In the genomic region with DNA sequence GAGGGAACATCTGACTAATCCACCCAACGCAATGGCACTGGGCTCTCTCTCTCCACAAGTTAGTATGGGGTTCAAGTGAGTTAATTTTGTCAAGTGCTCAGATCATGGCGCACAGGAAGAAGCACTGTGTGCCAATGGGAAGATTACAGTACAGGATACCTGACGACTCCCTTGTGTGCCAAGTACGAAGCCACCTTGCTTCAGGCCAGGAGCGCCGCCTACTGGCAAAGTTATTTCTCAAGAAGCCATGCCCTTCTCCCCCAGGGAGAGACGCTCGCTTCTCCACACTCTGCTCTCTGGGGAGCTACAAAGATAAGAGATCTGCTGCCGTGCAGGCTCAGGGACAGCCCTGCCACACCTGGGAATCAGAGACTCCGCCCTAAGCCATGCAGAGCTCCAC, we compare ENCODE assay signal across 9 mouse cellular contexts. TPM values are rescaled to one million over a fixed set of nuclear protein-coding genes. Genes with fewer than 3 reads are reported as not detected.
DNase-seq lines count a peak whose midpoint lies in the region; ATAC-seq lines count a peak whose summit lies in the region.
"Had no signal": no experiment of that assay in that cellular context is flagged by ENCODE, and none has a peak within 500 bp of the region (broad histone marks: within the 10 kb centered on the region; RNA-seq: fewer than 3 reads in every experiment).

No protein-coding gene starts in this region.

- no peaks in the 10 kb centered on the region; the same call in 1 of the 2 replicates for H3K36me3 ChIP-seq in midbrain, embryonic 11.5 days (ENCODE audit: control insufficient read depth, insufficient read depth, low read length)

- H3K4me2 ChIP-seq in midbrain, embryonic 11.5 days: no peak overlapping the region

- peak; percentile 48 for DNase-seq in left cerebral cortex, postnatal 4 days
- no peak for DNase-seq in left cerebral cortex, postnatal 36 days (ENCODE audit: low spot score in 2 of 2)
- peak; percentile 45 for DNase-seq in NIH3T3 (ENCODE audit: low read depth)
- peak; percentile 68 for DNase-seq in brain, adult 2 months (ENCODE audit: low read depth, low spot score)
- peak; percentile 50 for DNase-seq in heart, postnatal 4 days
- DNase-seq in midbrain, embryonic 11.5 days (ENCODE audit: low spot score, missing footprints): no peak

- WGBS in midbrain, embryonic 11.5 days: 13% methylated on average over 10 of the region's 10 CpGs

- H3K27me3 ChIP-seq in midbrain, embryonic 11.5 days (ENCODE audit: control insufficient read depth, insufficient read depth, low read length): peaks cover 20% of the 10 kb centered on the region

- H3K27ac ChIP-seq in midbrain, embryonic 11.5 days (ENCODE audit: low read depth, low read length): no peak overlapping the region

- H3K9me3 ChIP-seq in midbrain, embryonic 11.5 days (ENCODE audit: control insufficient read depth, low read length): no peaks in the 10 kb centered on the region

- intact Hi-C loops in left cerebral cortex, postnatal 4 days (cut with DNase I): no loop called here
- intact Hi-C loops in left cerebral cortex, postnatal 36 days (cut with DNase I): no loop called here

- no peak overlapping the region for H3K9ac ChIP-seq in midbrain, embryonic 11.5 days (ENCODE audit: low read length)

- peaks cover 37% of the 10 kb centered on the region for H3K4me1 ChIP-seq in midbrain, embryonic 11.5 days (ENCODE audit: control insufficient read depth, insufficient read depth, low read length)

- H3K4me3 ChIP-seq in midbrain, embryonic 11.5 days (ENCODE audit: low read depth, low read length): no peak overlapping the region

- peak; percentile 44; the same call in 1 of the 2 replicates for ATAC-seq in megakaryocyte-erythroid progenitor cell, adult 5-6 weeks (replicated peaks; ENCODE audit: low FRiP score, low TSS enrichment, poor library complexity, severe bottlenecking)
- ATAC-seq in midbrain, embryonic 11.5 days (ENCODE audit: low FRiP score): no peak

RNA-seq across cellular contexts. Expression of a gene that starts 19.5 kb away (rescaled TPM):
- under 1 TPM; 0.28 to 0.62 TPM for total RNA-seq in left cerebral cortex, postnatal 4 days (2021)
- under 1 TPM in 1 of 2 experiments, not detected in 1; 0.20 TPM for total RNA-seq in left cerebral cortex, postnatal 36 days (2021)
- not detected for total RNA-seq in heart, postnatal 4 days (2021)
- not detected in 2 replicates for total RNA-seq in megakaryocyte-erythroid progenitor cell, adult 5-6 weeks (2014; fragmentation: Nextera tagmentation)
- total RNA-seq in megakaryocyte-erythroid progenitor cell, adult 5-6 weeks (2017): not detected in 2 replicates
- not detected in 2 replicates for polyA plus RNA-seq in midbrain, embryonic 11.5 days (2014; fragmentation: Nextera tagmentation; extraction: Ambion mirVana)
- total RNA-seq: heart, postnatal 14 days had no signal
- polyA plus RNA-seq: neural tube, embryonic 11.5 days had no signal

RNA-seq across cellular contexts. Expression of a gene that starts 29.1 kb away (rescaled TPM):
- total RNA-seq in left cerebral cortex, postnatal 4 days (2021): 1 to 10 TPM; 2.6 to 4.7 TPM
- total RNA-seq in left cerebral cortex, postnatal 36 days (2021): 1 to 10 TPM; 1.7 to 6.5 TPM
- total RNA-seq in heart, postnatal 4 days (2021): under 1 TPM; 0.36 to 0.52 TPM
- not detected in 2 replicates for total RNA-seq in megakaryocyte-erythroid progenitor cell, adult 5-6 weeks (2014; fragmentation: Nextera tagmentation)
- total RNA-seq in megakaryocyte-erythroid progenitor cell, adult 5-6 weeks (2017): not detected in 2 replicates
- 0.55 and 0.85 TPM in 2 replicates for polyA plus RNA-seq in midbrain, embryonic 11.5 days (2014; fragmentation: Nextera tagmentation; extraction: Ambion mirVana)

RNA-seq across cellular contexts. Expression of a gene that starts 29.7 kb away (rescaled TPM):
- total RNA-seq in left cerebral cortex, postnatal 4 days (2021): 10 to 100 TPM; 86.7 to 88.6 TPM
- total RNA-seq in left cerebral cortex, postnatal 36 days (2021): 100 to 1,000 TPM; 126 to 139 TPM
- under 1 TPM; 0.33 to 0.45 TPM for total RNA-seq in heart, postnatal 4 days (2021)
- 0.10 TPM in 1 of 2 replicates, not detected in the other for total RNA-seq in megakaryocyte-erythroid progenitor cell, adult 5-6 weeks (2014; fragmentation: Nextera tagmentation)
- 0.14 TPM in 1 of 2 replicates, not detected in the other for total RNA-seq in megakaryocyte-erythroid progenitor cell, adult 5-6 weeks (2017)
- polyA plus RNA-seq in midbrain, embryonic 11.5 days (2014; fragmentation: Nextera tagmentation; extraction: Ambion mirVana): 2.1 and 2.6 TPM in 2 replicates

RNA-seq across cellular contexts. Expression of a gene that starts 38.7 kb away (rescaled TPM):
- total RNA-seq in left cerebral cortex, postnatal 4 days (2021): 1 to 10 TPM; 6.0 to 7.1 TPM
- total RNA-seq in left cerebral cortex, postnatal 36 days (2021): 1 to 10 TPM; 3.5 to 5.4 TPM
- 10 to 100 TPM in 1 of 2 experiments, 1 to 10 TPM in 1; 9.5 to 10.2 TPM for total RNA-seq in heart, postnatal 4 days (2021)
- 49.4 and 60.5 TPM in 2 replicates for total RNA-seq in megakaryocyte-erythroid progenitor cell, adult 5-6 weeks (2014; fragmentation: Nextera tagmentation)
- 15.6 and 27.7 TPM in 2 replicates for total RNA-seq in megakaryocyte-erythroid progenitor cell, adult 5-6 weeks (2017)
- 71.7 and 77.2 TPM in 2 replicates for polyA plus RNA-seq in midbrain, embryonic 11.5 days (2014; fragmentation: Nextera tagmentation; extraction: Ambion mirVana)

Comparison
In these comparisons a context has a peak if more than half of its experiments do, and no peak if none do; other contexts are left out.
1. DNase-seq: peak in left cerebral cortex, postnatal 4 days (single experiment), NIH3T3 (single experiment), brain, adult 2 months (single experiment) and heart, postnatal 4 days (single experiment); none in left cerebral cortex, postnatal 36 days (0 of 2) and midbrain, embryonic 11.5 days (single experiment).
2. RNA of a gene that starts 29.7 kb away (total RNA-seq): 126 to 139 TPM in left cerebral cortex, postnatal 36 days and 86.7 to 88.6 TPM in left cerebral cortex, postnatal 4 days; 0.33 to 0.45 TPM in heart, postnatal 4 days and 0.10 to 0.14 TPM in megakaryocyte-erythroid progenitor cell, adult 5-6 weeks; every median in the first group is over 10 times any median in the second.